Comparison of ENCODE assay signal across 1 mouse cellular context in the genomic region with DNA sequence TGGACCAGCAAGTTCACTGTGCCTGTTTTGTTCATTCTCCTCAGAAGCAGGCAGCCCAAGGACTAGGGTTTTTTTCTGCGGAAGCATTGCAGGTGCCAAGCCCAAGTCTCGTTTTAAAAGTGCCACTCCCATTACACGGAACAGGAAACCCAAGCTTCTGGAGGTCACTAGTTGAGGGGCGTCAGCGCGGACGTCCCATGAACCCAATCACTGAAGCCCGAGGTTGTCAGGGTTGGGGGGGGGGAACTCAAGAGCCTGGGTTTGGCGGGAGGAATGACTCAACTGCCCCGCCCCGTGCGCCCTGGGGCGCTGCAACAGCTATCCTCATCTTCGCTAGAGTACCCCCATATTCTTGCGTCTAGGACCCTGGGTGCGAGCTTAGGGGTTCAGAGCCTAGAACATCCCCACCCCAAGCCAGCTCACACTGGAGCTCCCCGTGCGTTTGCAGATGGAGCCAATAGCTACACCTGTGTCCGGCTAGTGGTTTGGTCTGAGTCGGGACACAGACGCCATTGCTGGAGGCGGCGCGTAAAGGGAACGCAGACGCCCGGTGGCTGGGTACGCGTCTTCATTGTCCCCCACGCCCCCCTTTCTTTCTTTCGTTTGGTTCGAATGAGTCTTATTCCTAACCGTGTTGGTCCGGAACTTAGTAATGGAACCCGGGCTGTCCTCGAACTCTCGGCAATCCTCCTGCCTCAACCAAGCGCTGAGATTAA.
TF ChIP-seq lines count a peak whose summit lies in the region.

No protein-coding gene starts in this region.

TF ChIP-seq in CH12.LX, 34 proteins besides CTCF, POLR2A, EP300 and RAD21 (continued from another document):
- TF ChIP-seq MAX (IDR thresholded peaks at IDR 0.05; ENCODE audit: low read length) (0 out of 2 replicates have a peak, but pooled peaks have one; percentile 54), SIN3A (IDR thresholded peaks at IDR 0.05; ENCODE audit: low read length) (peak; percentile 85), TBP (conservative IDR thresholded peaks at IDR 0.05; ENCODE audit: low read depth, low read length) (peak; percentile 74), TCF12 (IDR thresholded peaks at IDR 0.05; ENCODE audit: low read depth, low read length) (peak; percentile 77), ZC3H11A (IDR thresholded peaks at IDR 0.05; ENCODE audit: low read depth, low read length) (no peak), MYC (IDR thresholded peaks at IDR 0.05; ENCODE audit: low read depth, low read length) (peak; percentile 66; the same call in 1 of the 2 replicates), MXI1 (IDR thresholded peaks at IDR 0.05; ENCODE audit: low read depth, low read length) (peak; percentile 77), ELF1 (IDR thresholded peaks at IDR 0.05; ENCODE audit: low read depth, low read length) (peak; percentile 87), IRF4 (IDR thresholded peaks at IDR 0.05; ENCODE audit: low read depth, low read length) (peak; percentile 34; the same call in 1 of the 2 replicates), USF1 (IDR thresholded peaks at IDR 0.05; ENCODE audit: low read depth, low read length) (no peak), MEF2A (IDR thresholded peaks at IDR 0.05; ENCODE audit: borderline replicate concordance, low read depth, low read length) (peak; percentile 15; the same call in 1 of the 2 replicates), MAZ (IDR thresholded peaks at IDR 0.05; ENCODE audit: low read depth, low read length) (peak; percentile 70; the same call in 1 of the 2 replicates), MAFK (IDR thresholded peaks at IDR 0.05; ENCODE audit: insufficient replicate concordance, low read length) (no peak), PAX5 (IDR thresholded peaks at IDR 0.05; ENCODE audit: low read length) (no peak), JUND (conservative IDR thresholded peaks at IDR 0.05; ENCODE audit: low read depth, low read length) (peak; percentile 20; the same call in 1 of the 2 replicates), SMC3 (IDR thresholded peaks at IDR 0.05; ENCODE audit: low read depth, low read length) (no peak), ZKSCAN1 (IDR thresholded peaks at IDR 0.05; ENCODE audit: borderline replicate concordance, low read depth, low read length) (no peak)
